Mouse (Mus musculus) spleen, postnatal 14 days (tissue): ENCODE data around the gene Shroom1.

Experiments
- DNase-seq, 2 experiments: peaks; one replicate each; pipeline ENCODE4 v3.0.0; 2021 to 2022; ENCODE audit warnings: low spot score in 2 of 2

Shroom1 gene

GRCm38 (mm10) chr11:53508152-53508551, 51.1 kb downstream of the Shroom1 start:
- DNase-seq, result no peak

GRCm38 (mm10) chr11:53508591-53508990, 51.6 kb downstream of the Shroom1 start:
- DNase-seq, result no peak

- no peak for DNase-seq
These were observed 53.3 kb downstream of the Shroom1 start for GRCm38 (mm10) chr11:53510351-53510750.

GRCm38 (mm10) chr11:53516775-53517627, 60.0 kb downstream of the Shroom1 start:
- no peak for DNase-seq
